Mouse (Mus musculus): ENCODE results near the gene Tob1. TPM values are rescaled to one million over a fixed set of nuclear protein-coding genes. Genes with fewer than 3 reads are reported as not detected.

Gene Tob1
- polyA plus RNA-seq, 1 experiment from 2014 or later = 24.2 TPM

DNA sequence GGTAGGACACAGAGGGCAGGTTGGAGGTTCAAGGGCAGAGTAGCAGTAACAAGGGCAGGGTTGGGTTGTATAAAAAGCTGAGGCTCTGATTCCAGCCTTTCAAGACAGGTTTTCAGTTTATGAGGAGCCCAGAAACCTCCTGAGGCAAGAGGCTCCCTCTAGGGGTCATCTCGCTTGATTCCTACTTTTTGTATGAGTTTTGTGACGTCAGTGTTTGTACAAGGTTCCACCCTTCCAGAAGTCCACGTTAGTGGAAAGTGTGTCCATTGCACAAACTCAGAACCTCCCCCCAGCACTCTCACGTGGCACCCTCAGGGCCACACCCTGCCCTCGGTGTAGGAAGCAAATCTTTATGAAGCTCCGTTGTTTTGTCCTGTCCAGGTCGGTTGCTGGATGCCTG lies 14.7 kb downstream of the Tob1 start:
- Histone ChIP-seq H3K36me3 (ENCODE audit: control insufficient read depth, insufficient read depth, low read length) (no peaks in the 10 kb centered on the region), H3K4me1 (ENCODE audit: control insufficient read depth, insufficient read depth, low read length) (no peaks in the 10 kb centered on the region), H3K27me3 (ENCODE audit: control insufficient read depth, insufficient read depth, low read length) (no peaks in the 10 kb centered on the region), H3K4me2 (replicated peaks; ENCODE audit: low read depth, low read length) (0 out of 2 replicates have a peak overlapping the region, but pooled peaks have one; percentile 18), H3K27ac (ENCODE audit: low read length) (no peak overlapping the region), H3K9me3 (ENCODE audit: control insufficient read depth, low read depth, low read length) (no peaks in the 10 kb centered on the region), H3K4me3 (ENCODE audit: low read depth, low read length) (no peak overlapping the region), H3K9ac (replicated peaks; ENCODE audit: low read depth, low read length) (no peak overlapping the region)
- WGBS = 25% methylated on average over 7 of the region's 7 CpGs
- peak; percentile 87 for ATAC-seq (ENCODE audit: insufficient number of reproducible peaks, insufficient read depth, low FRiP score, low read depth)

DNA sequence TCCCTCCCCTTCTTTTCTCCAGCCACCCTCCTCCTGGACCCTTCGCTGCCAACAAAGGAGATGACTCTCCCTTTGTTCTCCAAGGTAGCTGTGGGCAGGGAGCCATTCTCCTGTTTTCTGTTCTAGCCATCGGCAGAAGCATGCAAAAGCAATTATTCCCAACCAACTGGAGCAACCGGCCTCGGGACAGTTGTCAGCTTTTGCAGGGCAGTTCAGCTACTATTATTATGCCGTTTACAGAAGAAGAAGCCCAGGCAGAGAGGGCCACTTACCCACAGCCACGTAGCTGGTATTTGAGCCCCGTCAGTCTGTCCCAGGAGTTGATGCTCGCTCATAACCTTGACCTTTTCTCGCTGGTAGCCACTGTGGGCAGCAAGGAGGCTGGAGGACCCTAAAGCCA lies 17.2 kb downstream of the Tob1 start:
- no peak overlapping the region for H3K4me2 ChIP-seq (replicated peaks; ENCODE audit: low read depth, low read length)
- H3K4me1 ChIP-seq (ENCODE audit: control insufficient read depth, insufficient read depth, low read length) = peaks cover 10% of the 10 kb centered on the region; the same call in 1 of the 2 replicates
- no peaks in the 10 kb centered on the region for H3K36me3 ChIP-seq (ENCODE audit: control insufficient read depth, insufficient read depth, low read length)
- no peak overlapping the region for H3K9ac ChIP-seq (replicated peaks; ENCODE audit: low read depth, low read length)
- no peaks in the 10 kb centered on the region for H3K9me3 ChIP-seq (ENCODE audit: control insufficient read depth, low read depth, low read length)
- no peak for ATAC-seq (ENCODE audit: insufficient number of reproducible peaks, insufficient read depth, low FRiP score, low read depth)
- 56% methylated on average over 9 of the region's 9 CpGs for WGBS
- H3K27ac ChIP-seq (ENCODE audit: low read length) = no peak overlapping the region
- no peak overlapping the region for H3K4me3 ChIP-seq (ENCODE audit: low read depth, low read length)
- H3K27me3 ChIP-seq (ENCODE audit: control insufficient read depth, insufficient read depth, low read length) = no peaks in the 10 kb centered on the region

DNA sequence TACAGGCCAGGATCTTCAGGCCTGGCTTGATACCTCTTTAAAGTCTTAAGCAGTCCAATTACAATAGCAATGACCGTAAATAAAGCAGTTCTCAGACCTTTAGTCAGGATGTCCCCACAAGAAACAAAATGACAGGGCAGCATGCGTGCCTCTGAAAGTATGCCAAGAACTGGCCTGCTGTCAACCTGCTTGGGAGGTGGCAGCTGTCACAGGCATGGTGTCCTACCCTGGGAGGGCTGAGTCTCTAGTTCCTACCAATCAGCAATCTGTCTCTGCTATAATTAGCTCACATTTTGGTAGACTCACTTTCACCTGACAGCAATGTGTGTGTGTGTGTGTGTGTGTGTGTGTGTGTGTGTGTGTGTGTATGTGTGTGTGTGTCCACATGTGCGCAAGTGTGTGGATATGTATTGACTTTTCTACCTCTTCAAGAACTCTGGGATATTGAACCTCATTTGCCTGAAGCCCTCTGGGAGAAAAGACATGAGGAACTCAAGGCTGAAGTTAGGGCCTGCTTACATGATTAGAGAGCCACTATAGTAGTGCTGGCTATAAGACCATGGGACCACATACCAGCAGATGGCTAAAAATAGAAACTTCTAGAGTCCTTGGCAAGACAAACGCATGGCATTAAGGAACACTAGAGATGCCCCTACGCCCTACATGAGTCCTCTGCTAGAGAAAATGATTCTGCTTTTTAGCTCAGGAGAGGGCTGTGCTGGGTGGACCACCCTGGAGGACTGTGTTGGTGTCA lies 18.1 kb downstream of the Tob1 start:
- no peak for ATAC-seq (ENCODE audit: insufficient number of reproducible peaks, insufficient read depth, low FRiP score, low read depth)
- Histone ChIP-seq H3K36me3 (ENCODE audit: control insufficient read depth, insufficient read depth, low read length) (no peaks in the 10 kb centered on the region), H3K4me3 (ENCODE audit: low read depth, low read length) (no peak overlapping the region), H3K9ac (replicated peaks; ENCODE audit: low read depth, low read length) (no peak overlapping the region), H3K27ac (ENCODE audit: low read length) (no peak overlapping the region), H3K4me1 (ENCODE audit: control insufficient read depth, insufficient read depth, low read length) (peaks cover 10% of the 10 kb centered on the region; the same call in 1 of the 2 replicates), H3K9me3 (ENCODE audit: control insufficient read depth, low read depth, low read length) (no peaks in the 10 kb centered on the region), H3K4me2 (replicated peaks; ENCODE audit: low read depth, low read length) (no peak overlapping the region), H3K27me3 (ENCODE audit: control insufficient read depth, insufficient read depth, low read length) (no peaks in the 10 kb centered on the region)
- WGBS = 85% methylated on average over 5 of the region's 5 CpGs

DNA sequence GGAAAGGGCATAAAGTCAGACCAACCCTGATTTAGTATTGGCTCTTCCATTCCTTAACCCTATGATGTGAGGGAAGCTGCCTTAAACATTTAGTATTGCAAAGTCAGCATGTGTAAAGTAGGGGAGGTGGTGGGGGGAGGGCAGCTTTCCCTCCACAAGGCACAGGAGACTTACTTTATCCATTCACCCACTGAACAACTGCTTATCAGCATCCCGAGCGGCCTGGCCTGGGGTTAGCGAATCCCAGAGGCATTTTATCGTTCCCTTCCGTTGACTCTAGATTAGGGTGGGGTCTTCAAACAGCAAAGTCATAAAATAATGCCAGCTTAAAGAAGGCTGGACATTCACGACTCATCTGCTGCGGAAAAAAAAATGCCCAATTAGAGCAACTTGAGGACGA lies 19.0 kb downstream of the Tob1 start:
- H3K27ac ChIP-seq (ENCODE audit: low read length) = no peak overlapping the region
- ATAC-seq (ENCODE audit: insufficient number of reproducible peaks, insufficient read depth, low FRiP score, low read depth) = no peak
- H3K4me2 ChIP-seq (replicated peaks; ENCODE audit: low read depth, low read length) = no peak overlapping the region
- no peaks in the 10 kb centered on the region for H3K27me3 ChIP-seq (ENCODE audit: control insufficient read depth, insufficient read depth, low read length)
- no peak overlapping the region for H3K9ac ChIP-seq (replicated peaks; ENCODE audit: low read depth, low read length)
- peaks cover 10% of the 10 kb centered on the region; the same call in 1 of the 2 replicates for H3K4me1 ChIP-seq (ENCODE audit: control insufficient read depth, insufficient read depth, low read length)
- no peaks in the 10 kb centered on the region for H3K36me3 ChIP-seq (ENCODE audit: control insufficient read depth, insufficient read depth, low read length)
- H3K9me3 ChIP-seq (ENCODE audit: control insufficient read depth, low read depth, low read length) = no peaks in the 10 kb centered on the region
- 56% methylated on average over 8 of the region's 8 CpGs for WGBS
- no peak overlapping the region for H3K4me3 ChIP-seq (ENCODE audit: low read depth, low read length)

DNA sequence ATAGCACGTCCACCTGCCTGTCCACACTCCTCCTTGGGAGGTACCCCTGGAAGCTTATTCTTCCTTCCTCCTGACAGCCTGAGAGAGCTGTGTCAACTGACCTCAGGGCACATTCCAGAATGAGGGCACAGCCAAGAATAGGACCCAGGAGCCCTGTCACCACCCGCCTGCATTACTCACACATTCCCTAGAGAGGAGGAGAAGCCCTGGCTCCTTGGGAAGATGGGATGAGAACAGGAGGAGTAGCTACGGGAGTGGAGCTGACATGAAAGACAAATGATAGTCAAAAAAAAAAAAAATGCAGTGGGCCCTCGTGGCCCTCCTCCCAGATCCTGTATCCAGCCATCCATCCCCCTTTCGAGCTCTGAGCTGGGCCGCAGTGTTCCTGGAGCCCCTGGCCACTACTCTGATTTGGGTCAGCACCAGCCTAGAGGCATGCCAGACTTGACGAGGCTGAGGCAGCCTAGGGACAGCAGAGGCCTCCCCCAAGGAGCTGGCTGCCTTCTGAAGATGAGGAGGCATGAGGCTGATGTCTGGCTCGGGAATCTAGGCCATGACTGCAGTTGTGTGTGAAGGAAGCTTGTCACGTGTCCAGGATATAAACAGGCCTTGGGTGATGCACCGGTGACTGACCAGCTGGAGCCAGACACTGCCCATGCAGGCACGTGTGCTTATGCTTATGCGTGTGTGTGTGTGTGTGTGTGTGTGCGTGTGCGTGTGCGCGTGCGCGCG lies 20.7 kb downstream of the Tob1 start:
- 57% methylated on average over 19 of the region's 19 CpGs for WGBS
- Histone ChIP-seq H3K36me3 (ENCODE audit: control insufficient read depth, insufficient read depth, low read length) (no peaks in the 10 kb centered on the region), H3K4me3 (ENCODE audit: low read depth, low read length) (no peak overlapping the region), H3K4me2 (replicated peaks; ENCODE audit: low read depth, low read length) (no peak overlapping the region), H3K9ac (replicated peaks; ENCODE audit: low read depth, low read length) (no peak overlapping the region), H3K4me1 (ENCODE audit: control insufficient read depth, insufficient read depth, low read length) (peaks cover 15% of the 10 kb centered on the region; the same call in 1 of the 2 replicates), H3K9me3 (ENCODE audit: control insufficient read depth, low read depth, low read length) (no peaks in the 10 kb centered on the region), H3K27ac (ENCODE audit: low read length) (no peak overlapping the region), H3K27me3 (ENCODE audit: control insufficient read depth, insufficient read depth, low read length) (no peaks in the 10 kb centered on the region)
- ATAC-seq (ENCODE audit: insufficient number of reproducible peaks, insufficient read depth, low FRiP score, low read depth) = no peak

DNA sequence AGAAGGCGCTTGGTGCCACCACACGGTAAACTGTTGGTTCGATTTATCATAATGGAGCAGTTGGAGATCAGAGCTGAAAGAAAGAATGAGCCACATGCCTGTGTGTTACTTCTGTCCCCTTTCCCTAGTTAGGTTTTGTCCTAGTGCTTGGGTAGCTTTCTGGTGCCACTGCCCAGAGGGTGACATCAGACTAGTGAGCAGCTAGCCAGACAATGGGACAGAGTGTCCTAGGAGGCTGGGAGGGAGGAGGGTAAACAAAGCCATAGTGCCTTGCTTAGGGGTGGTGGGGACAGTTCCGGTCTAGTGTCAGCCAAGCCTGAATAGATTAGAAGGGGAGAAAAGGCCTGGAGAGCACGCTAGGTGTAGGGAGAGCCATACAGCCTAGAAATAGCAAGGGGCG lies 22.2 kb downstream of the Tob1 start:
- WGBS = 78% methylated on average over 6 of the region's 6 CpGs
- H3K4me2 ChIP-seq (replicated peaks; ENCODE audit: low read depth, low read length) = no peak overlapping the region
- no peaks in the 10 kb centered on the region for H3K9me3 ChIP-seq (ENCODE audit: control insufficient read depth, low read depth, low read length)
- no peak overlapping the region for H3K27ac ChIP-seq (ENCODE audit: low read length)
- H3K4me1 ChIP-seq (ENCODE audit: control insufficient read depth, insufficient read depth, low read length) = peaks cover 15% of the 10 kb centered on the region; the same call in 1 of the 2 replicates
- no peaks in the 10 kb centered on the region for H3K27me3 ChIP-seq (ENCODE audit: control insufficient read depth, insufficient read depth, low read length)
- H3K36me3 ChIP-seq (ENCODE audit: control insufficient read depth, insufficient read depth, low read length) = no peaks in the 10 kb centered on the region
- no peak for ATAC-seq (ENCODE audit: insufficient number of reproducible peaks, insufficient read depth, low FRiP score, low read depth)
- no peak overlapping the region for H3K4me3 ChIP-seq (ENCODE audit: low read depth, low read length)
- no peak overlapping the region for H3K9ac ChIP-seq (replicated peaks; ENCODE audit: low read depth, low read length)

DNA sequence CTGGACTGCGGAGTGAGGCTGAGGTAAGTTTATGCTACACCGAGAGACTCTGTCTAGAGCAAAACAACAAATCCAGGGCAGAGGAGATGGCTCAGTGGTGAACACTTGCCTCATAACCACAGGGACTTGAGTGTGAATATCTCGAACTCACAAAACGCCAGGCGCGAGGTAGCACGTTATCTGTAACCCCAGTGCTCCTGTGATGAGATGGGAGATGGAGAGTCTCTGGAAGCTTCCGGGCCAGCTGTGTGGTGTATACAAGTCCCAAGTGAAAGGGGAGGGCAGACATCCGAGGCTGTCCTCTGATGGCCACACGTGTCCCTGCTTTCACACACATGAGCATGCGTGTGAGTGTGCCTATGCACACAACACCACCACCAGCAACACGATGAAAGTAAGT lies 23.1 kb downstream of the Tob1 start:
- H3K27me3 ChIP-seq (ENCODE audit: control insufficient read depth, insufficient read depth, low read length) = no peaks in the 10 kb centered on the region
- no peak overlapping the region for H3K4me3 ChIP-seq (ENCODE audit: low read depth, low read length)
- no peak overlapping the region for H3K9ac ChIP-seq (replicated peaks; ENCODE audit: low read depth, low read length)
- H3K36me3 ChIP-seq (ENCODE audit: control insufficient read depth, insufficient read depth, low read length) = no peaks in the 10 kb centered on the region
- no peaks in the 10 kb centered on the region for H3K9me3 ChIP-seq (ENCODE audit: control insufficient read depth, low read depth, low read length)
- ATAC-seq (ENCODE audit: insufficient number of reproducible peaks, insufficient read depth, low FRiP score, low read depth) = no peak
- no peak overlapping the region for H3K27ac ChIP-seq (ENCODE audit: low read length)
- peaks cover 15% of the 10 kb centered on the region; the same call in 1 of the 2 replicates for H3K4me1 ChIP-seq (ENCODE audit: control insufficient read depth, insufficient read depth, low read length)
- H3K4me2 ChIP-seq (replicated peaks; ENCODE audit: low read depth, low read length) = no peak overlapping the region
- WGBS = 86% methylated on average over 12 of the region's 12 CpGs

DNA sequence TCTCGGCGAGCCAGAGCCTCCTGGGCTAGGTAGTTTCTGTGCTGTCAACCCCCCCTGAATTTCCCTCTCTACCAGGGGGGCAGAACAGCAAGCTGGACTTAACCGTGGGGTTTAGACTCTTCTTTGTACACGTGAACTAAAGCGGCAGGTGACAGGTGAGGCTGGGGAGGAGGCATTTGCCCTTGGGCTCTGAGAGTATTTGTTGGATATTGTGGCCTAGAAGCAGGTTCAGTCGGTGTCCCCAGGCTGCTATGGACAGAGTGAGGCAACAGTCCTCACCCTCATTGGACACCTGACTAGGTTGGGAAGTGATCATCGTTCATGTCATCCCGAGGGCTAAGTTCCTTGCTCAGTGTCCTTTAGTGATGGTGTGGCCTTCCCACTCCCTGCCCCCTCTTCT lies 23.6 kb downstream of the Tob1 start:
- Histone ChIP-seq H3K27me3 (ENCODE audit: control insufficient read depth, insufficient read depth, low read length) (no peaks in the 10 kb centered on the region), H3K27ac (ENCODE audit: low read length) (no peak overlapping the region), H3K4me2 (replicated peaks; ENCODE audit: low read depth, low read length) (no peak overlapping the region), H3K36me3 (ENCODE audit: control insufficient read depth, insufficient read depth, low read length) (no peaks in the 10 kb centered on the region), H3K4me3 (ENCODE audit: low read depth, low read length) (no peak overlapping the region), H3K9me3 (ENCODE audit: control insufficient read depth, low read depth, low read length) (no peaks in the 10 kb centered on the region), H3K4me1 (ENCODE audit: control insufficient read depth, insufficient read depth, low read length) (peaks cover 15% of the 10 kb centered on the region; the same call in 1 of the 2 replicates), H3K9ac (replicated peaks; ENCODE audit: low read depth, low read length) (no peak overlapping the region)
- WGBS = 92% methylated on average over 8 of the region's 8 CpGs
- ATAC-seq (ENCODE audit: insufficient number of reproducible peaks, insufficient read depth, low FRiP score, low read depth) = no peak

All from stomach, embryonic 14.5 days (tissue).